In the genomic region with DNA sequence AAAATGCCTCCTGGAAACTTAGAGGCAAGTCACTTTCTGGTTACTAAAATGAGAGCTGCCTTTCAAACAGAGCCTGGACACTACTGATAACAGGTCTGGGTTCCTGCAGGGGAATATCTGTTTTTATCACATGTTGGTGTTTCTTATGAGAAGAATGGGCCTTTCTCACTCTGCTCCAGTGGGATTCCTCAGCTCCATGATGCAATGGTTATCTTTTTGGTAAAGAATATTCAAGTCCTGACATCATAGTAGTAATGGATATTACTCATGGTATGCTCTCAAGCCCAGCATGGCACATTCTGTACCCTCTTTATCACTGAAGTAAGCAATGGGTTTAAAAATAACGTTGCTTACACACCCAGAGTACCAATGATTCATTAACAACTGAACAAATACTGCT, we compare ENCODE assay signal across 20 mouse cellular contexts. TPM values are rescaled to one million over a fixed set of nuclear protein-coding genes. Genes with fewer than 3 reads are reported as not detected.
DNase-seq lines count a peak whose midpoint lies in the region; ATAC-seq and TF ChIP-seq lines count a peak whose summit lies in the region.
"Had no signal": no experiment of that assay in that cellular context is flagged by ENCODE, and none has a peak within 500 bp of the region (broad histone marks: within the 10 kb centered on the region; RNA-seq: fewer than 3 reads in every experiment).

No protein-coding gene starts in this region.

- no peaks in the 10 kb centered on the region for H3K4me1 ChIP-seq in lung, postnatal 0 days (ENCODE audit: insufficient read depth, low read depth, low read length)

- peak; percentile 95 for ATAC-seq in lung, postnatal 0 days
- peak; percentile 95 for ATAC-seq in erythroid progenitor cell, adult 5-6 weeks (replicated peaks; ENCODE audit: low FRiP score, poor library complexity, severe bottlenecking)
- ATAC-seq in megakaryocyte-erythroid progenitor cell, adult 5-6 weeks (replicated peaks; ENCODE audit: low FRiP score, low TSS enrichment, poor library complexity, severe bottlenecking): peak; percentile 92
- ATAC-seq: forebrain, embryonic 15.5 days; midbrain, embryonic 16.5 days had no signal

- peak overlapping the region; percentile 39; the same call in 1 of the 2 replicates for H3K27ac ChIP-seq in lung, postnatal 0 days (ENCODE audit: low read length)
- H3K27ac ChIP-seq: embryonic facial prominence, embryonic 15.5 days; forebrain, embryonic 15.5 days; gastrocnemius, adult 2 months; limb, embryonic 12.5 days; macrophage; neural tube, embryonic 12.5 days had no signal

- TF ChIP-seq EP300 in lung, postnatal 0 days (IDR thresholded peaks at IDR 0.05): peak; percentile 100

- H3K4me3 ChIP-seq in lung, postnatal 0 days (ENCODE audit: low read depth, low read length): no peak overlapping the region
- H3K4me3 ChIP-seq: embryonic facial prominence, embryonic 15.5 days; forebrain, embryonic 15.5 days; gastrocnemius, adult 2 months; limb, embryonic 12.5 days; neural tube, embryonic 12.5 days had no signal

- 31% methylated on average over 1 of the region's 1 CpGs for WGBS in lung, postnatal 0 days

- H3K4me2 ChIP-seq in lung, postnatal 0 days (replicated peaks; ENCODE audit: low read depth, low read length): no peak overlapping the region
- H3K4me2 ChIP-seq: embryonic facial prominence, embryonic 15.5 days; forebrain, embryonic 15.5 days; limb, embryonic 12.5 days; neural tube, embryonic 12.5 days had no signal

- H3K9ac ChIP-seq in lung, postnatal 0 days (replicated peaks; ENCODE audit: low read depth): no peak overlapping the region
- H3K9ac ChIP-seq: embryonic facial prominence, embryonic 15.5 days; forebrain, embryonic 15.5 days; limb, embryonic 12.5 days; neural tube, embryonic 12.5 days had no signal

- TF ChIP-seq CTCF in lung, postnatal 0 days (IDR thresholded peaks at IDR 0.05): no peak

- no peaks in the 10 kb centered on the region for H3K36me3 ChIP-seq in lung, postnatal 0 days (ENCODE audit: insufficient read depth, low read length)
- H3K36me3 ChIP-seq: embryonic facial prominence, embryonic 15.5 days; forebrain, embryonic 15.5 days had no signal

- DNase-seq in lung, postnatal 0 days (ENCODE audit: low spot score): peak; percentile 89
- DNase-seq in lung, postnatal 14 days: no peak
- DNase-seq in c-Kit-negative CD71-positive TER-119-positive erythroid progenitor cells, embryonic 14.5 days (ENCODE audit: low read depth, low spot score): peak; percentile 71
- DNase-seq in left cerebral cortex, adult 8-10 months (ENCODE audit: low spot score in 2 of 2): no peak
- DNase-seq in thymus, postnatal 36 days: no peak
- no peak for DNase-seq in right cerebral cortex, adult 18-20 months
- DNase-seq: adrenal gland, postnatal 14 days; cerebellum, adult 11 months; gastrocnemius, adult 2 months; kidney, adult 11 months; kidney, postnatal 36 days; thymus, postnatal 4 days had no signal

- no peaks in the 10 kb centered on the region for H3K27me3 ChIP-seq in lung, postnatal 0 days (replicated peaks; ENCODE audit: insufficient read depth, low read length)
- H3K27me3 ChIP-seq: embryonic facial prominence, embryonic 15.5 days; forebrain, embryonic 15.5 days; limb, embryonic 12.5 days; neural tube, embryonic 12.5 days had no signal

- H3K9me3 ChIP-seq in lung, postnatal 0 days (ENCODE audit: low read length): no peaks in the 10 kb centered on the region
- H3K9me3 ChIP-seq: embryonic facial prominence, embryonic 15.5 days; forebrain, embryonic 15.5 days; limb, embryonic 12.5 days; neural tube, embryonic 12.5 days had no signal

RNA-seq across cellular contexts. Expression of a gene that starts 40.0 kb away (rescaled TPM):
- 5.3 and 5.5 TPM in 2 replicates for polyA plus RNA-seq in lung, postnatal 0 days (2015; fragmentation: Nextera tagmentation; extraction: Ambion mirVana)
- 18.7 and 18.9 TPM in 2 replicates for total RNA-seq in erythroid progenitor cell, adult 5-6 weeks (2015; ENCODE audit: low replicate concordance)
- 18.6 and 48.0 TPM in 2 replicates for total RNA-seq in erythroid progenitor cell, adult 5-6 weeks (2017; ENCODE audit: low replicate concordance)
- 1.6 and 6.4 TPM in 2 replicates for total RNA-seq in megakaryocyte-erythroid progenitor cell, adult 5-6 weeks (2014; fragmentation: Nextera tagmentation)
- 2.5 and 8.8 TPM in 2 replicates for total RNA-seq in megakaryocyte-erythroid progenitor cell, adult 5-6 weeks (2017)
- 1 to 10 TPM; 3.1 to 8.2 (median 5.0) TPM for total RNA-seq in left cerebral cortex, adult 8-10 months (2022)

RNA-seq across cellular contexts. Expression of a gene that starts 40.7 kb away (rescaled TPM):
- polyA plus RNA-seq in lung, postnatal 0 days (2015; fragmentation: Nextera tagmentation; extraction: Ambion mirVana): 18.4 and 23.0 TPM in 2 replicates
- 274 and 280 TPM in 2 replicates for total RNA-seq in erythroid progenitor cell, adult 5-6 weeks (2015; ENCODE audit: low replicate concordance)
- 160 and 174 TPM in 2 replicates for total RNA-seq in erythroid progenitor cell, adult 5-6 weeks (2017; ENCODE audit: low replicate concordance)
- 24.3 and 27.9 TPM in 2 replicates for total RNA-seq in megakaryocyte-erythroid progenitor cell, adult 5-6 weeks (2014; fragmentation: Nextera tagmentation)
- 5.1 and 9.2 TPM in 2 replicates for total RNA-seq in megakaryocyte-erythroid progenitor cell, adult 5-6 weeks (2017)
- 10 to 100 TPM; 63.1 to 76.0 (median 71.7) TPM for total RNA-seq in left cerebral cortex, adult 8-10 months (2022)

Comparison
In these comparisons a context has a peak if more than half of its experiments do, and no peak if none do; other contexts are left out.
1. DNase-seq: peak in lung, postnatal 0 days (single experiment) and c-Kit-negative CD71-positive TER-119-positive erythroid progenitor cells, embryonic 14.5 days (single experiment); none in lung, postnatal 14 days (single experiment), left cerebral cortex, adult 8-10 months (0 of 2), thymus, postnatal 36 days (0 of 2) and right cerebral cortex, adult 18-20 months (single experiment).
2. Peak in every context shown above with its lines, with median percentiles within 50 percentile points of each other: ATAC-seq.